Mouse (Mus musculus) cerebellum, adult 2 months (tissue): ENCODE data around the gene Hoxa9. TPM values are rescaled to one million over a fixed set of nuclear protein-coding genes. Genes with fewer than 3 reads are reported as not detected.

Experiments used
- DNase-seq, 2 experiments: peaks; one replicate each; pipeline ENCODE4 v3.0.0; 2021
- H3K27ac ChIP-seq: fragments of 200-500 bp; 2 replicates; pipeline ENCODE4 v1.5.1; 2012; ENCODE audit warnings: low read length, control low read depth, inconsistent platforms; ENCODE audit not compliant: insufficient read depth
- H3K27me3 ChIP-seq: fragments of 200-500 bp; 2 replicates; pipeline ENCODE4 v1.6.1; 2012; ENCODE audit warnings: inconsistent platforms, mild to moderate bottlenecking, low read length, moderate library complexity; ENCODE audit not compliant: control insufficient read depth, insufficient read depth
- H3K4me1 ChIP-seq: fragments of 200-500 bp; 2 replicates; pipeline ENCODE4 v1.6.1; 2011; ENCODE audit warnings: low read length; ENCODE audit not compliant: control insufficient read depth, insufficient read depth
- H3K4me3 ChIP-seq: fragments of 200-500 bp; replicated peaks from 2 replicates; pipeline ENCODE3; 2011; ENCODE audit warnings: mild to moderate bottlenecking, low read depth, low read length, control low read depth; ENCODE audit not compliant: insufficient read depth
- CTCF ChIP-seq: fragments of 200-500 bp; IDR thresholded peaks from 2 replicates; pipeline ENCODE4 v1.5.1; 2011; ENCODE audit warnings: low read depth, mild to moderate bottlenecking, control low read depth, low read length, moderate library complexity, borderline replicate concordance; ENCODE audit not compliant: insufficient read depth
- POLR2A ChIP-seq: fragments of 200-500 bp; IDR thresholded peaks from 2 replicates; pipeline ENCODE4 v1.6.1; 2011; ENCODE audit warnings: low read length, control low read depth, borderline replicate concordance; ENCODE audit not compliant: insufficient read depth
- WGBS: fragments of 180-500 bp; shearing (Covaris S2); methylation state at CpG from one replicate; pipeline ENCODE4 v1.1.7; 2018; 5-methylcytosine and 5-hydroxymethylcytosine counted together
- polyA plus RNA-seq: library from polyadenylated mRNA; depleted of rRNA; stranded (reverse); fragments of >200 nt; gene quantifications from 2 replicates; pipeline ENCODE4 v1.2.3, GENCODE M21; 2012

Hoxa9 gene
- polyA plus RNA-seq, 1 experiment: not detected

- no peak overlapping the region for H3K27ac ChIP-seq
- peaks cover 30% of the 10 kb centered on the region; the same call in 1 of the 2 replicates for H3K27me3 ChIP-seq
- no peak for DNase-seq
- H3K4me1 ChIP-seq: no peaks in the 10 kb centered on the region
- TF ChIP-seq CTCF (no peak), POLR2A (no peak)
- H3K4me3 ChIP-seq: no peak overlapping the region
- WGBS: 1% methylated on average over 39 of the region's 39 CpGs
These were observed 28.9 kb upstream of the Hoxa9 start for GRCm38 (mm10) chr6:52259811-52260261.

GRCm38 (mm10) chr6:52259081-52259790 lies 28.3 kb upstream of the Hoxa9 start:
- no peak for DNase-seq
- peaks cover 25% of the 10 kb centered on the region; the same call in 1 of the 2 replicates for H3K27me3 ChIP-seq
- H3K4me1 ChIP-seq: no peaks in the 10 kb centered on the region
- no peak overlapping the region for H3K4me3 ChIP-seq
- no peak for TF ChIP-seq POLR2A
- H3K27ac ChIP-seq: no peak overlapping the region
- WGBS: 4% methylated on average over 25 of the region's 25 CpGs

DNA sequence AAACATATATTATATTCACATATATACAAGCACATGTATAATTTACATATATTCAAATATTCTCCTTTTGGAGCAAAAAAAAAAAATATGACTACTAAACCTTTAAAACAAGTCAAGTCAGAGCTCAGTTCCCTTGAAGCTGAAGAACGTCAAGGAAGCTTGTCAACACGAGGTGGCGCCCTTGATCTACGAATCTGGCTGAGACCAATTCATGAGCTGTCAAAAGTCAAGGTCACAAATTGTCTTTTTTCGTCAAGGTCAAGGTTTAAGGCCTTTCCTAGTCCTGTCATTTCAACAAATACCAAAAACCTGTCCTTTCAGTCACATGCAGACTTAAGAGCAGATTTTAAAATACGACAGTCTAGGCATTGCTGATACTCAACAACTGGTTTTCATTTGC lies 26.1 kb upstream of the Hoxa9 start:
- no peaks in the 10 kb centered on the region for H3K4me1 ChIP-seq
- TF ChIP-seq CTCF: peak; percentile 76
- TF ChIP-seq POLR2A: no peak
- under 1% methylated on average over 6 of the region's 6 CpGs for WGBS
- peak; percentile 55 to 67 for DNase-seq
- H3K4me3 ChIP-seq: no peak overlapping the region
- H3K27ac ChIP-seq: no peak overlapping the region
- peaks cover 22% of the 10 kb centered on the region; the same call in 1 of the 2 replicates for H3K27me3 ChIP-seq

- H3K27me3 ChIP-seq: peaks cover 12% of the 10 kb centered on the region; the same call in 1 of the 2 replicates
- no peak overlapping the region for H3K27ac ChIP-seq
- TF ChIP-seq CTCF (no peak), POLR2A (no peak)
- WGBS: 4% methylated on average over 59 of the region's 59 CpGs
- DNase-seq: no peak
- H3K4me3 ChIP-seq: no peak overlapping the region
- H3K4me1 ChIP-seq: no peaks in the 10 kb centered on the region
These were observed 22.9 kb upstream of the Hoxa9 start for GRCm38 (mm10) chr6:52253511-52254500.

GRCm38 (mm10) chr6:52252775-52253376 lies 22.0 kb upstream of the Hoxa9 start:
- no peaks in the 10 kb centered on the region for H3K4me1 ChIP-seq
- no peak for DNase-seq
- H3K4me3 ChIP-seq: no peak overlapping the region
- TF ChIP-seq POLR2A (no peak), CTCF (no peak)
- WGBS: 2% methylated on average over 35 of the region's 35 CpGs
- no peak overlapping the region for H3K27ac ChIP-seq
- H3K27me3 ChIP-seq: peaks cover 11% of the 10 kb centered on the region; the same call in 1 of the 2 replicates

- DNase-seq: no peak
- TF ChIP-seq CTCF (no peak), POLR2A (no peak)
- H3K27ac ChIP-seq: no peak overlapping the region
- H3K4me3 ChIP-seq: no peak overlapping the region
- H3K27me3 ChIP-seq: peaks cover 11% of the 10 kb centered on the region; the same call in 1 of the 2 replicates
- no peaks in the 10 kb centered on the region for H3K4me1 ChIP-seq
- 4% methylated on average over 24 of the region's 24 CpGs for WGBS
These were observed 21.3 kb upstream of the Hoxa9 start for GRCm38 (mm10) chr6:52252016-52252774.
